Mouse (Mus musculus): ENCODE measurements at regions not wholly inside any gene's neighbourhood (a gene's known extent, or its start where the extent isn't known, plus 50 kb on each side); places are given as distances from the start of the nearest gene placed in this dataset.

- DNase-seq (ENCODE audit: low spot score), result no peak
Observed at GRCm38 (mm10) chr3:148167556-148167955, 822.8 kb downstream of the Adgrl2 start.

GRCm38 (mm10) chr3:148159059-148159458 is 831.3 kb downstream of the Adgrl2 start:
- DNase-seq (ENCODE audit: low spot score), result no peak

GRCm38 (mm10) chr3:148158533-148158932 is 831.8 kb downstream of the Adgrl2 start:
- DNase-seq (ENCODE audit: low spot score), result no peak

DNA sequence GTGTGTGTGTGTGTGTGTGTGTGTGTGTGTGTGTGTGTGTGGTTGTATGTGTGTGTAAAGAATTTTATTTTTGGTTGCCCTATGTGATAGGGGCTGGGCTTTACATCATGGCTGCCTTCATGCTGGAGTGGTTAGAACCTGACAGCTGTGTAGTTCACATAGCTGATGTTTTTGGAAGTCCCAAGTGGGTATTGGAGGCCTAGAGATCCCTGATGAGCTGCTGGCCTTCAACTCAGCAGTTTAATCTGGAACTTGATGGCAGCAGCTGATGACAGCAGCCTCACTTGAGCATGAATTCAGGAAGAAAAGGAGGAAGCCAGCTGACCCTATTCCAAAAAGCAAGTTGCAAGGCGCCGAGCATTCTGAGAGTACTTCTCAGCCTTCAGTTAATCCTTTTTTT is 846.6 kb downstream of the Adgrl2 start:
- no peak for DNase-seq (ENCODE audit: low spot score)

DNA sequence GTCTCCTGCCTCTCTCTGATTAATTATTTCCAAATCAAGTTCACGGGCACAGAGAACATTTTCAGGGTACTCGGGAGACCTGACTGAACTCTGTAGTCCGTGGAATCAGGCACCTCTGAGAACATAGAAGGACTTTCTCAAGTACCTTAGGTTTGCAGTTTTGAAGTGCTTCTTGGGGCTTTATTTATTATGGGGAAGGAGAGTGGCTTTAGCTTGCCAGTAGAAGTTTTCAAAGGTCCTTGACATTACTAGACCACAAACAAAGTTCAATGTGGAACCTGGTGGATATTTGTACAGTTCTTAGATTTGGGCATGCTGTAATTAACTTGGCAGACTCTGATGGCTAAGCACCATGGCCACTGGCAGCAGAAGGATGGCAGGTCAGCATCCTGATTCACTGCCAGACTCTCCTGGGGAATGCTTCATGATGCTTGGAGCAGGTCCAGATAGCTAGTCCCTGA is 853.5 kb downstream of the Adgrl2 start:
- DNase-seq (ENCODE audit: low spot score), result no peak

DNA sequence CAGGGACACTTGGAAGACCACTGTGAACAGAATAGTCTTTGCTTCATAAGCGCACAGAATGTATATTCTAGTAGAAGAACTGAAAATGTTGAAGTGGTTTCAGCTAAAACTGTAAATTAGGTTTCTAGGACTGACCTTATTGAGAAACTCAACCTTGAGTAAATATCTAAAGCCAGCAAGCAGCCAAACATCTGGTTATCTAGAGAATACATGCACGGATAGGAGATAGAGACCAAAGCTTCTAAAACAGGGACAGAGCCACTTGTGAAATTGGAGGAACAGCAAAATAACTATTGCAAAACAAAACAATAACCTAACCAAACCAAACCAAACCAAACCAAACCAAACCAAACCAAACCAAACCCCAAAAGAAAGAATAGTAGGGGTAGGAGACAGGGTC is 855.7 kb downstream of the Adgrl2 start:
- no peak for DNase-seq (ENCODE audit: low spot score)

GRCm38 (mm10) chr3:148115576-148115975 is 874.8 kb downstream of the Adgrl2 start:
- DNase-seq (ENCODE audit: low spot score), result no peak

- no peak for DNase-seq (ENCODE audit: low spot score)
Observed at GRCm38 (mm10) chr3:148112204-148112603, 878.2 kb downstream of the Adgrl2 start.

GRCm38 (mm10) chr3:148107031-148107430 is 883.3 kb downstream of the Adgrl2 start:
- no peak for DNase-seq (ENCODE audit: low spot score)

GRCm38 (mm10) chr3:148093930-148094329 is 896.4 kb downstream of the Adgrl2 start:
- no peak for DNase-seq (ENCODE audit: low spot score)

GRCm38 (mm10) chr3:148075841-148076240 is 914.5 kb downstream of the Adgrl2 start:
- no peak for DNase-seq (ENCODE audit: low spot score)

DNA sequence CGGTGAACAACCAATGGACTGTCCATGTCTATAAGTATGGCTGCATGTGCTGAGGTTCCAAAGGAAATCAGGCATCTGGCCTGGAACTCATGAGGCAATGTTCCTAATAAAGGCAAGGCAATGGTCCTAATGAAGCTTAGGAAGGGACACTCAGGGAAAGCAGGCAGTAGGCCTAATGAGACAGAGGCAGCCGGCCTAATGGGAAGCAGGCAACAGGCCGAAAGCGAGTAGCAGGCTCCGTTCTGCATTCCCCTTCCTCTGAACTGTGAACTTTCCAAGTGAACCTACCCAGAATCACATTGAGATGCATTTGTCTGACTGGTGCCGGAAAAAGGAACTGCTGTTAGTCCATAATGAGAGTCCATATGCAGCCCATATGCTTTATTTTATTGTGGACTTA is 923.7 kb downstream of the Adgrl2 start:
- DNase-seq (ENCODE audit: low spot score), result no peak

DNA sequence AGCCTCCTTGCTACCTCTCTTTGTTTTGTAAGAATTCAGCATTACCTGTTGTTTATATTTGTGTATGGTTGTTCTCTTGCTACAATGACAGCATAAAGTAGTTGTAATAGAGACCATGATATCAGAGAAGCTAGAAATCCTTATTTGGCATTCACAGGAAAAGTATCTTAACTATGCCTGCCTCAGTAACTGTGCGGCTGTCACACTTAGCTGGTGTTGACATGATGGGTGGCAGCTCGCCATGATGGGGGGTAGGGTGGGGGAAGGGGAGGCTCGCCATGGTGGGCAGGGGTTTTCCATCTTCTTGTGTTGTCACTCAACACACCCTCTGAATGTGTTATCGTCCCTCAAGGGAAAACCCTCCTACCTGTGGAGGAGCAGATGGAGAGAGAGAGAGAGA is 934.3 kb downstream of the Adgrl2 start:
- DNase-seq (ENCODE audit: low spot score), result no peak

GRCm38 (mm10) chr3:148052516-148052915 is 937.8 kb downstream of the Adgrl2 start:
- no peak for DNase-seq (ENCODE audit: low spot score)

GRCm38 (mm10) chr3:148048247-148048646 is 942.1 kb downstream of the Adgrl2 start:
- DNase-seq (ENCODE audit: low spot score), result no peak

- DNase-seq (ENCODE audit: low spot score), result no peak
Observed at GRCm38 (mm10) chr3:148032532-148032931, 957.8 kb downstream of the Adgrl2 start.

DNA sequence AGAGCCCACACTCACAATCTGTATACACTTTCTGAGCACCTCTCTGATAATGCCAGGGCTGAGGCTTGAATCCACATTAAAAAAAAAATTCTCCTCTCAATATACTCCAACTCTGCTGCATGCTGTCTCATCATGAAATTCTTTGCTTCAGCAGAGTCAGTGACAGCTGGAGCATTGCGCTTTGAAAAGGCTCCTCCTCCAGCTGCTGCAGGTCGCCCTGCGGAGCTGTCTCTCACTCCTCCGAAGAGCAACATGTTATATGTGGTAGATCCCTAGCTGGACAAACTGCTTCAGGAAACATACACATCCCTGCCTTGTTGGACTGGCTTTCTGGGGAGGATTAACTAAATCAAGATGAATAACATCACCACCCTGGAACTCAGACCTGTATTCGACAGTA is 984.5 kb downstream of the Adgrl2 start:
- no peak for DNase-seq (ENCODE audit: low spot score)

DNA sequence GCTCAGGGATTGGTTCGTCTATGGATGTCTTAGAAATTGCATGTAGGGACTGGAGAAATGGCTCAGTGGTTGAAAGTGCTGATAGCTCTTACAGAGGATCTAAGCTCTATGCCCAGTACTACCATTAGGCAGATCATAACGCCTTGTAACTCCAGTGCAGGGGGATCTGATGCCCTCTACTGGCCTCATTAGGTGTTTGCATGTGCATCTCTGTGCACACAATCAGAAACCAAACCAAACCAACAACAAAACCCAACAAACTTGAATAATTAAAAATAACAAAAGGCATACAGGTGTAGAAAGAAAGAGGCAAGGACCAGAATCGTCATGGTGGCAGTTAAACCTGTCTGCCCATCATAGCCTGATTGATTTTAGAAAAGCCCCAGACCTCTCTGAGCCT is 986.3 kb downstream of the Adgrl2 start:
- no peak for DNase-seq (ENCODE audit: low spot score)

DNA sequence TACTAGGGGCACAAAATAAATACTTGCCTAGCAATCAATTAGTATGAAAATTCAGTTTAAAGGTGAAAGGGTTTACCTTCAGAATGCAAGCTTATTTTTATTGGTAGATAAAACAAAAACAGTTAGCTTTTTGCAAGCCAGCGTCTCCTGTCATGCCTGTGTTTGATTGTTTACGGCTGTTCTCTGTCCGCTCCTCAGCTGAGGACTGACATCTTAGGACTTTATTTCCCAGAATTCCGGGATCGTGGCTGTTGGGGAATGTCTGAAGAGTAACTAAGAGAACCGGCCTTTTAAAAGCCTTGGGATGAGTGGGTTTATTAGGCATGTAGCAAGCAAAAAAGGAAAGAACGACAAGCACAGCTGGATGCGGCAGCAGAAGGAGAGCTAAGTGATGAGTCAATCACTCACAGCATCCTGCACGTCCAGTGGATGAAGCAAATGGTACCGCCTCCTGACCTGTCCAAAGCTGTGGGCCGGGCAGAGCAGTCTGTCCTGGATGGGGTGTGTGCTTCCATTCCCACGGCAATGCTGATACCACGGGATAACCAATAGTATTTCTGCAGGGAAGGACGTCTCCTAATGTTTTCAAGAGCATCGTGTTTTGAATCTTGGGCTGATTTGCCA is 990.9 kb downstream of the Adgrl2 start:
- DNase-seq (ENCODE audit: low spot score), result no peak

- DNase-seq (ENCODE audit: low spot score), result no peak
Observed at GRCm38 (mm10) chr3:147991738-147992137, 998.6 kb downstream of the Adgrl2 start.

DNA sequence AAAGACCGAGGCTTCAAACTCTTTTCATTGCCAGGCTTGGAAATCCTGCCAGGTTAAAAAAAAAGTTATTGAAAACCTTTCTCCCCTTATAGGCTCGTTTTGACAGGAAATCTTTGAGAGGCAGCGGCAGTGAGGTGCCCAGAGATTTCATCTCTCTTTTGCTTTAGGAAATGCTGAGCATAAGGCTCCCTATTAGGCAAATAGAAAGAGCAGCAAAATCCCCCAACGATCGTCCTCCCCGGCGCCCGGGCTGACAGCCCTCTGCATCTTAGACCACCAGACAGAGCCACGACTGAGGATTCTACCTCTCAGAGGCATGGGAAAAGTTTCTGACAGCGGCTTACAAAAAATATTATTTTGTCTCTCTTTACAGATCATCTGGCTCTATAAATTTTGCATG is 999.5 kb downstream of the Adgrl2 start:
- no peak for DNase-seq (ENCODE audit: low spot score)

DNA sequence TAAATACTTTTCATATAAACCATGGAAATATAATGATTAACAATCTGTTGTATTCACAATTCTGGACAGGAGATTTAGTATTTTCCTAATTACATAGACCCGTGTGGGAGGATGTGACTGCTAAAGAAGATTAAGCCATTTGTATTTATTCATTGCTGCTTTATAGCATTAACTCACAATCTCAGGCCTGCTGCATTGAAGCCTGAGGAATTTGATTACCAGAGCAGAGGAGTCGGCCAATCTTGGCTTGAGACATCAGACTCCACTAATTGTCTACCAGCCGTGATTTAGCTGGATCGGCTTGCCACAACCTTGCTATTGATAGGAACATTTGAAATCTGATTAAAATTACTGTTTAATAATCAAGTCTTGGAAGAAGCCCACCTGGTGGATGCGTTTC is 1007.5 kb downstream of the Adgrl2 start:
- DNase-seq (ENCODE audit: low spot score), result no peak

- no peak for DNase-seq (ENCODE audit: low spot score)
Observed at GRCm38 (mm10) chr3:147981621-147982020, 1008.7 kb downstream of the Adgrl2 start.

DNA sequence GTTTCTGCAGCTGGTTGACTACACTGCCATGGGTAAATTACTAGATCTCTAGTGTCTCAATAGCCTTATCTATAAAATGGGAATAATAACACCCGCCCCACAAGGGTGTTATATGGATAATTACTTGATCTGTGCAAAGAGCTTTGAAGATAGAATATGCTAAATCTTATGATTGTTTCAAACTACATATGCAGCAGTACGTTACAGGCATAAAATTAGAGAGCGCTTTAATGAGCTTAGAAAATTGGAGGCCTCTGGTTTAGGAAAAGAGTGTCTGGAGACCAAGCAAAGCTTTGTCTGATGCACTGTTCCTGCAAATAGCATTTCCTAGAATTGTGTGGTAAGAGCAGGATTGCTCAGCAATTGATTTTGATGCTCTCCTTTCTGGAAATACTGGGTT is 1013.8 kb downstream of the Adgrl2 start:
- DNase-seq (ENCODE audit: low spot score), result no peak

Measured in heart, adult 8-10 months (tissue).